Mouse (Mus musculus) small intestine, adult 2 months (tissue): ENCODE results near the gene Daxx. TPM values are rescaled to one million over a fixed set of nuclear protein-coding genes. Genes with fewer than 3 reads are reported as not detected.
A peak's percentile ranks its signal among the peaks of the same experiment; 100 is the strongest.
"Not testable (repeated sequence)": the region's sequence is repeated elsewhere in the genome, so short reads cannot be mapped to it uniquely, and the experiment has no call there.

Experiments
- H3K27ac ChIP-seq: fragments of 200-500 bp; 2 replicates; pipeline ENCODE4 v1.5.1; 2012; ENCODE audit warnings: low read depth, low read length, control low read depth, inconsistent platforms; ENCODE audit not compliant: insufficient read depth
- H3K27me3 ChIP-seq: fragments of 200-500 bp; 2 replicates; pipeline ENCODE4 v1.6.1; 2012; ENCODE audit warnings: mild to moderate bottlenecking, moderate library complexity, low read length, inconsistent platforms; ENCODE audit not compliant: control insufficient read depth, insufficient read depth
- H3K36me3 ChIP-seq: fragments of 200-500 bp; 2 replicates; pipeline ENCODE4 v1.6.1; 2012; ENCODE audit warnings: mild to moderate bottlenecking, low read length, control low read depth, inconsistent platforms; ENCODE audit not compliant: control insufficient read depth, insufficient read depth
- H3K4me1 ChIP-seq: fragments of 200-500 bp; 2 replicates; pipeline ENCODE4 v1.6.1; 2012; ENCODE audit warnings: low read length, inconsistent platforms, mixed read lengths; ENCODE audit not compliant: control insufficient read depth, insufficient read depth, insufficient read length
- H3K4me3 ChIP-seq: fragments of 200-500 bp; 2 replicates; pipeline ENCODE4 v1.5.1; 2012; ENCODE audit warnings: low read depth, mild to moderate bottlenecking, control low read depth, inconsistent platforms, low read length, moderate library complexity
- CTCF ChIP-seq: fragments of 200-500 bp; IDR thresholded peaks from 2 replicates; pipeline ENCODE4 v1.5.1; 2012; ENCODE audit warnings: low read depth, mild to moderate bottlenecking, control low read depth, inconsistent platforms, low read length, moderate library complexity, mixed read lengths; ENCODE audit not compliant: insufficient replicate concordance, insufficient read length; ENCODE audit errors: extremely low read depth
- POLR2A ChIP-seq: fragments of 200-500 bp; IDR thresholded peaks from 2 replicates; pipeline ENCODE4 v1.6.1; 2012; ENCODE audit warnings: low read depth, mild to moderate bottlenecking, control low read depth, inconsistent platforms, low read length, moderate library complexity
- WGBS: fragments of 180-500 bp; shearing (Covaris S2); methylation state at CpG from one replicate; pipeline ENCODE4 v1.1.7; 2018; 5-methylcytosine and 5-hydroxymethylcytosine counted together
- polyA plus RNA-seq: library from polyadenylated mRNA; depleted of rRNA; stranded (reverse); fragments of >200 nt; gene quantifications from 2 replicates; pipeline ENCODE4 v1.2.3, GENCODE M21; 2012

Daxx gene
- polyA plus RNA-seq, 1 experiment, result 48.6 TPM

GRCm38 (mm10) chr17:33948905-33949537 lies 39.8 kb downstream of the Daxx start:
- Histone ChIP-seq H3K4me1 (peaks cover 33% of the 10 kb centered on the region), H3K36me3 (peaks cover 15% of the 10 kb centered on the region), H3K4me3 (peak overlapping the region; percentile 50), H3K27ac (peak overlapping the region; percentile 85), H3K27me3 (no peaks in the 10 kb centered on the region)
- TF ChIP-seq POLR2A (no peak; the same call in 1 of the 2 replicates), CTCF (no peak)
- 35% methylated on average over 19 of the region's 19 CpGs for WGBS

GRCm38 (mm10) chr17:33950131-33950625 lies 41.0 kb downstream of the Daxx start:
- TF ChIP-seq CTCF (no peak), POLR2A (no peak)
- 44% methylated on average over 10 of the region's 10 CpGs for WGBS
- Histone ChIP-seq H3K27me3 (no peaks in the 10 kb centered on the region), H3K4me1 (peaks cover 38% of the 10 kb centered on the region), H3K36me3 (peaks cover 17% of the 10 kb centered on the region), H3K4me3 (peak overlapping the region; percentile 69), H3K27ac (peak overlapping the region; percentile 73)

GRCm38 (mm10) chr17:33951021-33951946 lies 42.1 kb downstream of the Daxx start, which contains the start of gene B3galt4:
TSS of gene B3galt4 (minus strand) at chr17:33951488.
- Histone ChIP-seq H3K4me3 (peak within 1 kb of the TSS; percentile 69), H3K36me3 (peaks cover 17% of the 10 kb centered on the region), H3K4me1 (peaks cover 38% of the 10 kb centered on the region), H3K27ac (peak within 1 kb of the TSS; percentile 73), H3K27me3 (no peaks in the 10 kb centered on the region)
- TF ChIP-seq CTCF (no peak), POLR2A (peak; percentile 46; the same call in 1 of the 2 replicates)
- under 1% methylated on average over 45 of the region's 45 CpGs for WGBS

DNA sequence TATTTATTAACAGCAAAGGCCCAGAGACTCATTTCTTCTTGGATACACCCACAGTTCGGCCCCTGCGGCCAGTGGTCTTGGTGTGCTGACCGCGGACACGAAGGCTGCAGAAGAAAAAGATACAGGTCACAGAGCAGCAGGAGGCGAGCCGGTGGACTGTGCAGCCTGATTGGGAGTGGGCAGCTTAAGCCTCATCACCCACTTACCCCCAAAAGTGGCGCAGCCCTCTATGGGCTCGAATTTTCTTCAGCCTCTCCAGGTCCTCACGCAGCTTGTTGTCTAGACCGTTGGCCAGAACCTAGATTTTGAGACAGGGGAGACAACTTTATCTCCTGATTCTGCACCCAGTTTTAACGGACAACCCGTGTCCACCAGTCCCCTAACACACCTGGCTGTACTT lies 42.8 kb downstream of the Daxx start:
- Histone ChIP-seq H3K4me3 (peak overlapping the region; percentile 69), H3K36me3 (peaks cover 16% of the 10 kb centered on the region), H3K4me1 (peaks cover 38% of the 10 kb centered on the region), H3K27ac (peak overlapping the region; percentile 12; the same call in 1 of the 2 replicates)
- WGBS, result 61% methylated on average over 13 of the region's 13 CpGs
- not testable (repeated sequence) for H3K27me3 ChIP-seq

DNA sequence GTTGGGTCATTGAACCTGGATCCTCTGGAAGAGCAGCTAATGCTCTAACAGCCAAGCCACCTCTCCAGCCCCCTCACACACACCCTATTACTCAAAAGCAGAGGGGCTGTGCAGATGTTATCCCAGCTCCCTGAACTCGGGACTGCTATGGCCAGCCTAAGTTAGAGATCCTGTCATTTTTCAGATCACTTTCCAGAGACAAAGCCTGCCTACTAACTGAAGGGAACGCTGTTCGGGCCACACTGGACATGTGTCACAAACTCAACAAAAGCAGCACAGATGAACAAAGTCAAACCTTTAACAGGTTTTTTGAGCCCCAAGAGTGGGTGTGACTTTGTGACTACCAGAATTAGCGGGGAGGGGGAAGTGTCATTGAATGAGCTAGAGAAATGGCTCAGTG lies 43.7 kb downstream of the Daxx start:
- H3K4me3 ChIP-seq, result no peak overlapping the region

GRCm38 (mm10) chr17:33953310-33953709 lies 44.1 kb downstream of the Daxx start:
- Histone ChIP-seq H3K36me3 (peaks cover 19% of the 10 kb centered on the region), H3K4me3 (no peak overlapping the region), H3K4me1 (peaks cover 35% of the 10 kb centered on the region), H3K27me3 (no peaks in the 10 kb centered on the region), H3K27ac (no peak overlapping the region)
- TF ChIP-seq POLR2A, result no peak
- TF ChIP-seq CTCF, result no peak
- WGBS, result 34% methylated on average over 3 of the region's 3 CpGs

More for the DNA sequence above, 43.7 kb downstream of the Daxx start:
- TF ChIP-seq CTCF (no peak), POLR2A (no peak)
- Histone ChIP-seq H3K4me1 (peaks cover 38% of the 10 kb centered on the region), H3K36me3 (peaks cover 17% of the 10 kb centered on the region), H3K27me3 (no peaks in the 10 kb centered on the region), H3K27ac (no peak overlapping the region)
- WGBS, result 60% methylated on average over 4 of the region's 4 CpGs
